Mouse (Mus musculus) neural tube, embryonic 15.5 days (tissue): ENCODE data around the gene Htr3a. TPM values are rescaled to one million over a fixed set of nuclear protein-coding genes. Genes with fewer than 3 reads are reported as not detected.

ENCODE experiments used
- ATAC-seq: fragments of 200-750 bp; cut with Nextera tagmentation; 2 replicates; pipeline ENCODE4 v1.8.0; 2017; ENCODE audit warnings: mild to moderate bottlenecking, moderate TSS enrichment, moderate library complexity; ENCODE audit not compliant: low FRiP score
- H3K27ac ChIP-seq: fragments of 300-500 bp; sonication (generic); replicated peaks from 2 replicates; pipeline ENCODE4 v1.5.1; 2015; ENCODE audit warnings: mild to moderate bottlenecking, inconsistent platforms
- H3K27me3 ChIP-seq: fragments of 300-500 bp; sonication (generic); replicated peaks from 2 replicates; pipeline ENCODE4 v1.6.1; 2015; ENCODE audit warnings: inconsistent platforms
- H3K36me3 ChIP-seq: fragments of 300-500 bp; sonication (generic); 2 replicates; pipeline ENCODE4 v1.6.1; 2015; ENCODE audit warnings: inconsistent platforms
- H3K4me1 ChIP-seq: fragments of 300-500 bp; sonication (generic); 2 replicates; pipeline ENCODE4 v1.6.1; 2015; ENCODE audit warnings: inconsistent platforms
- H3K4me2 ChIP-seq: fragments of 300-500 bp; sonication (generic); 2 replicates; pipeline ENCODE4 v1.6.1; 2015; ENCODE audit warnings: inconsistent platforms, mild to moderate bottlenecking, moderate library complexity
- H3K4me3 ChIP-seq: fragments of 300-500 bp; sonication (generic); replicated peaks from 2 replicates; pipeline ENCODE4 v1.5.1; 2015; ENCODE audit warnings: mild to moderate bottlenecking, inconsistent platforms
- H3K9ac ChIP-seq: fragments of 300-500 bp; sonication (generic); replicated peaks from 2 replicates; pipeline ENCODE4 v1.6.1; 2015; ENCODE audit warnings: mild to moderate bottlenecking, inconsistent platforms
- H3K9me3 ChIP-seq: fragments of 300-500 bp; sonication (generic); replicated peaks from 2 replicates; pipeline ENCODE4 v1.6.1; 2016; ENCODE audit warnings: inconsistent platforms
- WGBS: fragments of 180-500 bp; shearing (Covaris S2); methylation state at CpG from one replicate; pipeline ENCODE4 v1.1.7; 2015; ENCODE audit warnings: mixed read lengths; 5-methylcytosine and 5-hydroxymethylcytosine counted together
- polyA plus RNA-seq: library from polyadenylated mRNA; unstranded; fragments of >200 nt; fragmentation: Nextera tagmentation; extraction: Ambion mirVana; gene quantifications from 2 replicates; pipeline ENCODE4 v1.2.1, GENCODE M21; 2015

The Htr3a gene
- 2.3 and 3.2 TPM in 2 replicates for polyA plus RNA-seq

DNA sequence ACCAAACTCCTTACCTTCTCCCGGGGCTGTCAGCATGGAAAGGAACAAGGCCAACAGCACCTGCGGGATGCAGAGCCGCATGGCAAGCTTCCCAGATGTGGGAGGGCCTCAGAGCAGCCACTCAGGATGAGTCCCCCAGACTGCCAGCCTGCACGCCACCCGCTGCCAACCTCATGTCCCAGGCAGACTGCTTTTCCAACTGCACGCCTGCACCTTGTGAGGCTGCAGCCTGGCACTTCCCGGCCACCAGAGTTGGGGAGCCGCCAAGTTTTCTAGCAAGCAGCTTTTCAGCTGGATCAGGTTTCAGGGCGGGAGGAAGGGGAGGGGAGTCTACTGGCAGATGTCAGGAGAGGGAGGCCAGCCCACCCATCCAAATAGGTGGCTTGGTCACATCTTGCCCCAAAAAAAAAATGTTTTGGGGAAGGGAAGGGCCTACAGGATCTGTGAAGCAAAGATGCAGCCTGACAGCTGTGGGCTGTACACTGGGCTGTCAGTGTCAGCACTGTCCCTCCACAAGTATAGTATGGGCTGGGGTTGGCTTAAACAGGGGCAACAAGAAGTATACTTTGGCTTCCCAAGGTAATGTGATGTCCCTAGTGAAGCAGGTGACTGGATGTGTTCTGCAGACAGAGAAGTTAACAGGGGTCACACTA lies at the start of gene Htr3a:
Gene Htr3a, minus strand, starts transcription at position 215 of the 653 bp plus-strand sequence.
- no peak within 1 kb of the TSS for H3K9ac ChIP-seq
- no peaks in the 10 kb centered on the region for H3K27me3 ChIP-seq
- ATAC-seq, result peak; percentile 66; the same call in 1 of the 2 replicates
- H3K4me1 ChIP-seq, result peaks cover 11% of the 10 kb centered on the region
- H3K9me3 ChIP-seq, result no peaks in the 10 kb centered on the region
- H3K27ac ChIP-seq, result peak within 1 kb of the TSS; percentile 23; the same call in 1 of the 2 replicates
- peak within 1 kb of the TSS; percentile 28; the same call in 1 of the 2 replicates for H3K4me2 ChIP-seq
- no peaks in the 10 kb centered on the region for H3K36me3 ChIP-seq
- WGBS, result 3% methylated on average over 9 of the region's 9 CpGs
- no peak within 1 kb of the TSS for H3K4me3 ChIP-seq

DNA sequence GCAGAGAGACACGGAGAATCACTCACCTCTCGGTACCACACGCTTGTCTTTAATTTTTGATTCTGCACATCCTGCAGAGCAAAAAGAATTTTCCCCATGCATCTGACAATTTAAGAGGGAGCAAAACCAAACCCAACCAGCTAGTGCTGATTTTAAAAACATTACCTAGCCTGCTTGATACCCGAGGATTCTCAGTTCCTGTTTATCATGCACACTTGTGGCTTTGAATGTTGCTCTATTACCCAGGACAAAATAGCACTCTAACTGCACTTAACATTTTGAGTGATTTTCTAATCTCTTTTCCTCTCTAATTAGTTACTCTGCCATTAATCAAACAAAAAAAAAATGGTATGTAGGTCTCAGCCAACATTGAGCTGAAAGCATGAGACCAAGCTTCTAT lies 36.7 kb upstream of the Htr3a start:
- Histone ChIP-seq H3K4me3 (no peak overlapping the region), H3K27ac (no peak overlapping the region), H3K27me3 (no peaks in the 10 kb centered on the region), H3K9me3 (no peaks in the 10 kb centered on the region), H3K36me3 (no peaks in the 10 kb centered on the region), H3K4me2 (no peak overlapping the region), H3K9ac (no peak overlapping the region), H3K4me1 (peaks cover 2% of the 10 kb centered on the region; the same call in 1 of the 2 replicates)
- no peak for ATAC-seq
- 90% methylated on average over 4 of the region's 4 CpGs for WGBS

DNA sequence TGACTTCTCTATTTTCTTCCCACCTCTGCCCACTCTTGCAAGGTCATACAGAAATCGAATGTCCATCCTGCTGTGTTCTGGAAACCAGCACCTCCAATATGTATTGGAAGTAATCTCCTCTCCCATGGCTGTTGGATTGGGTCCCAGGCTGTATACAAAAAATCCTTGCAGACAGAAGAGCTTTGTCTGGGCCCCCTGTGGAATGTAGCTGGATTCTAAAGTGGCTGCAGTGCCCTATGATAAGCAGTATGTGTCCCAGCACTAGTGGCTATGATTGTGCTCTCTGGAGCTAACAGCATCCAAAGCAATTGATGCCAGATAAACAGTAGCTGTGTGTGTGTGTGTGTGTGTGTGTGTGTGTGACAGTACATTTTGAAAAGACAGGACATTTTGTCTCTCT lies 31.4 kb upstream of the Htr3a start:
- Histone ChIP-seq H3K9ac (no peak overlapping the region), H3K36me3 (no peaks in the 10 kb centered on the region), H3K4me2 (no peak overlapping the region), H3K27me3 (no peaks in the 10 kb centered on the region), H3K4me3 (no peak overlapping the region), H3K9me3 (no peaks in the 10 kb centered on the region), H3K4me1 (peaks cover 8% of the 10 kb centered on the region; the same call in 1 of the 2 replicates), H3K27ac (no peak overlapping the region)
- ATAC-seq, result no peak
- 70% methylated on average over 1 of the region's 1 CpGs for WGBS

DNA sequence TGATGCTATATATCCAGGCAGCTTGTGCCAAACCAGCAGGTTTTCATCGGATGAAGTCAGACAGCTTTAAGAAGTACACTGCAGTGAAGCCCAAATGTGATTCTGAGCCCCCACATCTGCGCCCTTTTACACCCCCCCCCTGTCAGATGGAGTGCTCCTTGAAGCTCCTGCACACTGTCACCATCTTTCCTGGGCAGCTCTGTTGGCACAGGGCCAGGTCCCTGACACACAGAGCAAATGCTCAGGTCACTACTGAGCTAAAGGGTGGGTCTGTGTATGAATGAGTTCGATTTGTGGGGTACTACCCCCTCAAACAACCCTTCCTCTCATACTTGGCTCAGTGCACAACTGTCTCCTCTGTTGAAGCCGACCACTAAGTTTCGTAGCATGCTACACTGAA lies 18.5 kb upstream of the Htr3a start:
- WGBS, result 81% methylated on average over 5 of the region's 5 CpGs
- ATAC-seq, result no peak
- 0 out of 2 replicates have a peak, but pooled peaks cover 4% of the 10 kb centered on the region for H3K4me1 ChIP-seq
- H3K9me3 ChIP-seq, result no peaks in the 10 kb centered on the region
- no peaks in the 10 kb centered on the region for H3K36me3 ChIP-seq
- H3K9ac ChIP-seq, result no peak overlapping the region
- no peak overlapping the region for H3K4me3 ChIP-seq
- no peak overlapping the region for H3K27ac ChIP-seq
- 0 out of 2 replicates have a peak, but pooled peaks cover 3% of the 10 kb centered on the region for H3K27me3 ChIP-seq
- no peak overlapping the region for H3K4me2 ChIP-seq

DNA sequence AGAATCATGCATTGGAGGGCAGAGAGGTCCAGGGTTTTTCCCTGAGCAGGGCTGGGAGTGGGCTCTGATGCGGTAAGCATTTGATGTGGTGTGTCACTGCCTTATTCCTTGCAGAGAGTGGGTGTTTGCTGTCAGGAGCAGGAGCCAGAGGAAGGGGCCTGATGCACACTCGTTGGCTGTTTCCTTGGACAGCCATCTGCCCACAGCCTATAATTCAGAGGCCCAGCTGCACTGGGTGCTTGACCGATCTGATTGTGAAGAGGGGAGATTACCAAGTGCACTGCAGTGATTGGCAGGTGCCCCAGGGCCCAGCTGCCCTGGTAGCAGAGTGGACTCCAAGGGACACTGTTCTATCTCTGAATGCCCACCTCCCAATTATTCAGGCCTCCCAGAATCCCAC lies 17.9 kb upstream of the Htr3a start:
- H3K27ac ChIP-seq, result no peak overlapping the region
- no peaks in the 10 kb centered on the region for H3K9me3 ChIP-seq

DNA sequence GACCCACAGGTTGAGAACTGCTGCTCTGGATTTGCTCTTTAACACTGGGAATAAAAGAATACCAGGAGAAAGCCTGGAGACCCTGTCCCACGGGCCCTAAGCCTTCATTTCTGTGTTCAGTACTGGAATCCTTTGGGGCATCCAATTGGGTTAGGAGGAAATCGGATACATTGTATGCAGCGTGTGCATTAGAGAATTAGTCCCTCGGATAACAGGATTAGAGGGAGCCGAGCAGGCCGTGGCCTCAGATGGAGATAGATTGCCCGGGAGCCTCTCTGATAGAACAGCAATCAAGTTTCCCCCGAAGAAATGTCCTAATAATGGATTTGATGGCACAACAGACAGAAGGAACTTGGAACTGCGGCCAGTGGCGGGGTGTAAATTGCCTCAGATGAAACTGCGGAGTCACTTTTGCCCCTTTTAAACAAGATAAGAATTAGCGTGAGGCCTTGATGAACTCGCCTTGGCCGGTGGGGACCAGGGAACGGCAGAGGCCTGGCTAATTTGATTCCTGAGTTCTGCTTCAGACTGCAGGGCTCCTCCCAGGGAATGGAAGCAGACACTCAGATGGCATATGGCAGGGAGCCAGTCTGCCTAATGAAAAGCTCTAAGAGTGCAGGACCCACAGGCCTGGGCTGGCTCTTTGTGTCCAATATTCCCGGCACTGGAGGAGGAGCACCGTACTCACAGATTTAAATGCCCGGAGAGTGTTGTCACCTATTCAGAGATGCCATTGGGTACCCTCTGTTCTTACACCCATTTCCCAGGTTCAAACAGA lies 5.3 kb upstream of the Htr3a start:
- H3K27ac ChIP-seq, result no peak overlapping the region
- H3K4me3 ChIP-seq, result no peak overlapping the region
- no peaks in the 10 kb centered on the region for H3K9me3 ChIP-seq
- H3K9ac ChIP-seq, result no peak overlapping the region
- H3K36me3 ChIP-seq, result no peaks in the 10 kb centered on the region
- WGBS, result 50% methylated on average over 18 of the region's 18 CpGs
- no peak overlapping the region for H3K4me2 ChIP-seq
- peaks cover 9% of the 10 kb centered on the region for H3K4me1 ChIP-seq
- H3K27me3 ChIP-seq, result no peaks in the 10 kb centered on the region
- ATAC-seq, result no peak

More for the DNA sequence above, 17.9 kb upstream of the Htr3a start:
- H3K9ac ChIP-seq, result no peak overlapping the region
- H3K36me3 ChIP-seq, result no peaks in the 10 kb centered on the region
- no peak for ATAC-seq
- 0 out of 2 replicates have a peak, but pooled peaks cover 4% of the 10 kb centered on the region for H3K4me1 ChIP-seq
- 47% methylated on average over 3 of the region's 3 CpGs for WGBS
- no peak overlapping the region for H3K4me2 ChIP-seq
- H3K27me3 ChIP-seq, result 0 out of 2 replicates have a peak, but pooled peaks cover 3% of the 10 kb centered on the region
- H3K4me3 ChIP-seq, result no peak overlapping the region

DNA sequence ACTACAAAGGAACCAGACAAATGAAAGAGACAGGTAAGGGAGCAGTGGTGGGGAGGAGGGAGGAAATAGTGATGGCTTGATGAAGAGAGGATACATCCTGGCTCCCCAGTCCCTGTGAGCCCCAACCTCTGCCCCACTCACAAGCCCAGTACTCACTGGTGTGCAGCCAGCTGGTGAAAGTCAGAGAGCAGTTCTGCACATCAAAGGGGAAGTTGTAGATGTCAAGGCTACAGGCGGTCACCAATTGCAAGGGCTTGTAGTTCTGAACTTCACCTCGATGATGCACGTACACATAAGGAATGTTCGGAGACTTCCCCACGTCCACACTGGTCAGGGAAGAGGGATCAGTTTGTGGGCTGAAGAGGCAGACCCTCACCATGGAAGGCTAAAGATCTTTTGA lies 6.5 kb downstream of the Htr3a start:
- no peaks in the 10 kb centered on the region for H3K36me3 ChIP-seq
- 87% methylated on average over 5 of the region's 5 CpGs for WGBS
- 0 out of 2 replicates have a peak, but pooled peaks cover 3% of the 10 kb centered on the region for H3K27me3 ChIP-seq
- H3K4me1 ChIP-seq, result peaks cover 4% of the 10 kb centered on the region; the same call in 1 of the 2 replicates
- no peak overlapping the region for H3K9ac ChIP-seq
- H3K9me3 ChIP-seq, result no peaks in the 10 kb centered on the region
- ATAC-seq, result no peak
- H3K27ac ChIP-seq, result no peak overlapping the region
- H3K4me3 ChIP-seq, result no peak overlapping the region
- no peak overlapping the region for H3K4me2 ChIP-seq

GRCm38 (mm10) chr9:48903766-48904165 lies 7.1 kb downstream of the Htr3a start:
- no peak overlapping the region for H3K4me3 ChIP-seq
- no peak overlapping the region for H3K27ac ChIP-seq
- H3K36me3 ChIP-seq, result no peaks in the 10 kb centered on the region
- 0 out of 2 replicates have a peak, but pooled peaks cover 3% of the 10 kb centered on the region for H3K27me3 ChIP-seq
- H3K4me2 ChIP-seq, result no peak overlapping the region
- H3K9ac ChIP-seq, result no peak overlapping the region
- no peaks in the 10 kb centered on the region for H3K9me3 ChIP-seq
- no peak for ATAC-seq
- 57% methylated on average over 2 of the region's 2 CpGs for WGBS
- peaks cover 4% of the 10 kb centered on the region; the same call in 1 of the 2 replicates for H3K4me1 ChIP-seq

GRCm38 (mm10) chr9:48898551-48898950 lies 12.3 kb downstream of the Htr3a start:
- no peaks in the 10 kb centered on the region for H3K36me3 ChIP-seq
- H3K27me3 ChIP-seq, result peaks cover 3% of the 10 kb centered on the region; the same call in 1 of the 2 replicates
- ATAC-seq, result no peak
- H3K4me1 ChIP-seq, result peaks cover 13% of the 10 kb centered on the region
- no peak overlapping the region for H3K4me2 ChIP-seq
- 44% methylated on average over 8 of the region's 8 CpGs for WGBS
- H3K9me3 ChIP-seq, result no peaks in the 10 kb centered on the region
- no peak overlapping the region for H3K27ac ChIP-seq
- no peak overlapping the region for H3K4me3 ChIP-seq
- no peak overlapping the region for H3K9ac ChIP-seq

DNA sequence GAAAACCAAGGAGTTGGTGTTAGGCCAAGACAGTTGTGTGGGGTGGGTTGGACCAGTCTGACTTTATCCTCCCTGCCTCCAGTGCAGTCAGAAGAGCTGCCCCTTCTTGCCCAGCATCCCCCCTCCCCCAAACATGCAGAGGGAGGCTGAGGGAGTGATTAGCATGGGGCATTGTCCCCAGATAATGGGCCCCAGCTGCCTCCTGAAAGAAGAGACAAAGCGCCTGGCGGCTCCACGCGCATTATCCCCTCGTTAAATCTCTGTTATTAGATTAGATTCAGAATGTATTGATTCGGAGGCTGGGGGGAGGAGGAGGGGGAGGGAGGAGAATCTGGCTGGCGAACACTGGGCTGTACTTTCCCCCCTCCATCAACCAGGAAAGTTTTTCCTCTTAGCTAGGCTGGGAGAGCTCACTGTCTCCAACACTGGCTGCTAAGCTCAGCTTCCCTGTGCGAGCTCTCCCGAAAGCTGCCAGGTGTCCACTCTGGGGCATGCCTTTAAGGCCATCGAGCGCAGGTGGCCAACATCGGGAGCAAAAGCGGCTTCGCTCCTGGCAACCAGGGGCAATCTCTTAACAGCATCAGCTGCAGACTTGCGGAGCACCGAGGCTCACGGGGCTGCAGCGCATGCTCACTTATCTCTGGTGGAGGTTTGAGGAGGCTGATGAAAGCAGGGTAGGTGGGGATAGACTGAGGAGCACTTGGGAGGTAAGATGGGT lies 14.9 kb downstream of the Htr3a start:
- no peak overlapping the region for H3K27ac ChIP-seq
- 0 out of 2 replicates have a peak overlapping the region, but pooled peaks have one; percentile 29 for H3K9ac ChIP-seq
- peaks cover 13% of the 10 kb centered on the region for H3K4me1 ChIP-seq
- H3K9me3 ChIP-seq, result no peaks in the 10 kb centered on the region
- peaks cover 9% of the 10 kb centered on the region; the same call in 1 of the 2 replicates for H3K27me3 ChIP-seq
- H3K4me3 ChIP-seq, result no peak overlapping the region
- no peaks in the 10 kb centered on the region for H3K36me3 ChIP-seq
- peak overlapping the region; percentile 51 for H3K4me2 ChIP-seq
- no peak for ATAC-seq
- WGBS, result 7% methylated on average over 18 of the region's 18 CpGs

- Histone ChIP-seq H3K9me3 (no peaks in the 10 kb centered on the region), H3K27ac (no peak overlapping the region), H3K9ac (no peak overlapping the region), H3K4me2 (no peak overlapping the region), H3K27me3 (peaks cover 9% of the 10 kb centered on the region; the same call in 1 of the 2 replicates), H3K4me1 (peaks cover 13% of the 10 kb centered on the region), H3K4me3 (no peak overlapping the region), H3K36me3 (no peaks in the 10 kb centered on the region)
- ATAC-seq, result no peak
- 62% methylated on average over 6 of the region's 6 CpGs for WGBS
Observed at GRCm38 (mm10) chr9:48894755-48895154, 16.1 kb downstream of the Htr3a start.
